Mouse (Mus musculus): ENCODE measurements around the gene Mrpl38. TPM values are rescaled to one million over a fixed set of nuclear protein-coding genes. Genes with fewer than 3 reads are reported as not detected.

Gene Mrpl38
- polyA plus RNA-seq, 1 experiment from 2014 or later, result 44.1 TPM

- no peak overlapping the region for H3K9ac ChIP-seq (replicated peaks; ENCODE audit: low read depth)
- DNase-seq (ENCODE audit: low spot score), result no peak
- no peak overlapping the region for H3K4me2 ChIP-seq (replicated peaks; ENCODE audit: low read depth, low read length)
- TF ChIP-seq CTCF (IDR thresholded peaks at IDR 0.05) (no peak), EP300 (IDR thresholded peaks at IDR 0.05) (no peak)
- H3K4me1 ChIP-seq (ENCODE audit: insufficient read depth, low read depth, low read length), result no peaks in the 10 kb centered on the region
- WGBS, result 83% methylated on average over 7 of the region's 7 CpGs
- no peak for ATAC-seq
- H3K36me3 ChIP-seq (ENCODE audit: insufficient read depth, low read length), result peaks cover 40% of the 10 kb centered on the region
- no peak overlapping the region for H3K27ac ChIP-seq (ENCODE audit: low read length)
- no peaks in the 10 kb centered on the region for H3K9me3 ChIP-seq (ENCODE audit: low read length)
- H3K27me3 ChIP-seq (replicated peaks; ENCODE audit: insufficient read depth, low read length), result no peaks in the 10 kb centered on the region
- no peak overlapping the region for H3K4me3 ChIP-seq (ENCODE audit: low read depth, low read length)
Measured at GRCm38 (mm10) chr11:116176010-116176409, 37.3 kb upstream of the Mrpl38 start.

GRCm38 (mm10) chr11:116174775-116175448, 36.2 kb upstream of the Mrpl38 start:
- no peak overlapping the region for H3K27ac ChIP-seq (ENCODE audit: low read length)
- WGBS, result 89% methylated on average over 20 of the region's 22 CpGs
- DNase-seq (ENCODE audit: low spot score), result no peak
- H3K9ac ChIP-seq (replicated peaks; ENCODE audit: low read depth), result no peak overlapping the region
- no peaks in the 10 kb centered on the region for H3K27me3 ChIP-seq (replicated peaks; ENCODE audit: insufficient read depth, low read length)
- no peaks in the 10 kb centered on the region for H3K9me3 ChIP-seq (ENCODE audit: low read length)
- no peak for TF ChIP-seq CTCF (IDR thresholded peaks at IDR 0.05)
- H3K4me1 ChIP-seq (ENCODE audit: insufficient read depth, low read depth, low read length), result no peaks in the 10 kb centered on the region
- no peak overlapping the region for H3K4me3 ChIP-seq (ENCODE audit: low read depth, low read length)
- no peak overlapping the region for H3K4me2 ChIP-seq (replicated peaks; ENCODE audit: low read depth, low read length)
- H3K36me3 ChIP-seq (ENCODE audit: insufficient read depth, low read length), result peaks cover 33% of the 10 kb centered on the region
- no peak for ATAC-seq

GRCm38 (mm10) chr11:116171959-116172358, 33.3 kb upstream of the Mrpl38 start:
- Histone ChIP-seq H3K4me1 (ENCODE audit: insufficient read depth, low read depth, low read length) (peaks cover 3% of the 10 kb centered on the region; the same call in 1 of the 2 replicates), H3K4me2 (replicated peaks; ENCODE audit: low read depth, low read length) (no peak overlapping the region), H3K4me3 (ENCODE audit: low read depth, low read length) (no peak overlapping the region), H3K9ac (replicated peaks; ENCODE audit: low read depth) (no peak overlapping the region), H3K27me3 (replicated peaks; ENCODE audit: insufficient read depth, low read length) (no peaks in the 10 kb centered on the region), H3K27ac (ENCODE audit: low read length) (no peak overlapping the region), H3K9me3 (ENCODE audit: low read length) (no peaks in the 10 kb centered on the region), H3K36me3 (ENCODE audit: insufficient read depth, low read length) (peaks cover 25% of the 10 kb centered on the region)
- TF ChIP-seq CTCF (IDR thresholded peaks at IDR 0.05) (no peak), EP300 (IDR thresholded peaks at IDR 0.05) (no peak)
- 88% methylated on average over 2 of the region's 2 CpGs for WGBS
- ATAC-seq (no peak), DNase-seq (ENCODE audit: low spot score) (no peak)

GRCm38 (mm10) chr11:116170003-116170800, 31.5 kb upstream of the Mrpl38 start:
- Histone ChIP-seq H3K4me1 (ENCODE audit: insufficient read depth, low read depth, low read length) (peaks cover 3% of the 10 kb centered on the region; the same call in 1 of the 2 replicates), H3K4me2 (replicated peaks; ENCODE audit: low read depth, low read length) (no peak overlapping the region), H3K27ac (ENCODE audit: low read length) (no peak overlapping the region), H3K9me3 (ENCODE audit: low read length) (no peaks in the 10 kb centered on the region), H3K27me3 (replicated peaks; ENCODE audit: insufficient read depth, low read length) (no peaks in the 10 kb centered on the region), H3K9ac (replicated peaks; ENCODE audit: low read depth) (no peak overlapping the region), H3K4me3 (ENCODE audit: low read depth, low read length) (no peak overlapping the region), H3K36me3 (ENCODE audit: insufficient read depth, low read length) (peaks cover 25% of the 10 kb centered on the region)
- ATAC-seq, result no peak
- TF ChIP-seq EP300 (IDR thresholded peaks at IDR 0.05), result no peak
- no peak for TF ChIP-seq CTCF (IDR thresholded peaks at IDR 0.05)
- 73% methylated on average over 5 of the region's 5 CpGs for WGBS
- DNase-seq (ENCODE audit: low spot score), result no peak

- no peak overlapping the region for H3K27ac ChIP-seq (ENCODE audit: low read length)
- H3K36me3 ChIP-seq (ENCODE audit: insufficient read depth, low read length), result peaks cover 28% of the 10 kb centered on the region
- H3K4me3 ChIP-seq (ENCODE audit: low read depth, low read length), result no peak overlapping the region
- no peaks in the 10 kb centered on the region for H3K27me3 ChIP-seq (replicated peaks; ENCODE audit: insufficient read depth, low read length)
- TF ChIP-seq CTCF (IDR thresholded peaks at IDR 0.05), result no peak
- no peak for TF ChIP-seq EP300 (IDR thresholded peaks at IDR 0.05)
- H3K4me2 ChIP-seq (replicated peaks; ENCODE audit: low read depth, low read length), result no peak overlapping the region
- no peak overlapping the region for H3K9ac ChIP-seq (replicated peaks; ENCODE audit: low read depth)
- peaks cover 3% of the 10 kb centered on the region; the same call in 1 of the 2 replicates for H3K4me1 ChIP-seq (ENCODE audit: insufficient read depth, low read depth, low read length)
- H3K9me3 ChIP-seq (ENCODE audit: low read length), result no peaks in the 10 kb centered on the region
- 75% methylated on average over 3 of the region's 3 CpGs for WGBS
- DNase-seq (ENCODE audit: low spot score) (no peak), ATAC-seq (no peak)
Measured at GRCm38 (mm10) chr11:116169214-116169613, 30.5 kb upstream of the Mrpl38 start.

GRCm38 (mm10) chr11:116167884-116168439, 29.3 kb upstream of the Mrpl38 start, which contains the start of gene Fbf1:
Gene Fbf1 (minus strand): TSS chr11:116168166.
- Histone ChIP-seq H3K4me1 (ENCODE audit: insufficient read depth, low read depth, low read length) (peaks cover 3% of the 10 kb centered on the region; the same call in 1 of the 2 replicates), H3K9me3 (ENCODE audit: low read length) (no peaks in the 10 kb centered on the region), H3K27ac (ENCODE audit: low read length) (peak within 1 kb of the TSS; percentile 83), H3K4me2 (replicated peaks; ENCODE audit: low read depth, low read length) (peak within 1 kb of the TSS; percentile 69), H3K4me3 (ENCODE audit: low read depth, low read length) (peak within 1 kb of the TSS; percentile 74), H3K9ac (replicated peaks; ENCODE audit: low read depth) (peak within 1 kb of the TSS; percentile 62), H3K27me3 (replicated peaks; ENCODE audit: insufficient read depth, low read length) (no peaks in the 10 kb centered on the region), H3K36me3 (ENCODE audit: insufficient read depth, low read length) (peaks cover 21% of the 10 kb centered on the region)
- under 1% methylated on average over 40 of the region's 40 CpGs for WGBS
- peak; percentile 99 for ATAC-seq
- no peak for TF ChIP-seq EP300 (IDR thresholded peaks at IDR 0.05)
- TF ChIP-seq CTCF (IDR thresholded peaks at IDR 0.05), result no peak
- DNase-seq (ENCODE audit: low spot score), result peak; percentile 98
